Mouse (Mus musculus) cortical plate, adult 2 months (tissue): ENCODE results near the gene Hist1h2bh.

Source experiments
- CTCF ChIP-seq: fragments of 200-500 bp; IDR thresholded peaks from 2 replicates; pipeline ENCODE4 v1.5.1; 2011; ENCODE audit warnings: mild to moderate bottlenecking, control low read depth, low read length; ENCODE audit not compliant: insufficient read depth; ENCODE audit errors: extremely low read depth
- POLR2A ChIP-seq: fragments of 200-500 bp; IDR thresholded peaks from 2 replicates; pipeline ENCODE4 v1.6.1; 2011; ENCODE audit warnings: mild to moderate bottlenecking, low read length, control low read depth; ENCODE audit not compliant: insufficient read depth; ENCODE audit errors: extremely low read depth

DNA sequence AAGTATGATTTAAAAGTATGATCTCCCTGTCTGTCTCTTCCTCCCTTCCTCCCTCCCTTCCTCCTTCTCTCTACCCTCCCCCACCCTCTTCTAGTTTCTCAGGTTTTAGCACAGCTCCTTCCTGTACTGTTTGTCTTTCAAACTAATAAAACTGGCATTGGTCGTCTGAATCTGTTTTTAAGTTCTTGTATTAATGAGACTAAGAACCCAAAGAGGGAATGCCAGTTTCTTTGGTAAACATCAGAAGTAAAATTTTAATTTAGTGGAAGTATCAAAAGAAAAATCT, 43.7 kb upstream of the Hist1h2bh start:
- TF ChIP-seq CTCF (no peak), POLR2A (no peak)
